Mouse (Mus musculus) fat pad, adult 2 months (tissue): ENCODE results near the gene Alb.

ENCODE experiments used
- DNase-seq: peaks from one replicate; pipeline ENCODE4 v3.0.0-alpha.2; 2011; ENCODE audit warnings: low read depth, low spot score; ENCODE audit errors: extremely low read depth

Alb gene

GRCm38 (mm10) chr5:90490518-90490917, 29.8 kb downstream of the Alb start, which contains the start of gene Afp:
Afp (plus strand) TSS chr5:90490737.
- DNase-seq, result no peak

- DNase-seq, result no peak
Measured at GRCm38 (mm10) chr5:90492440-90492839, 31.7 kb downstream of the Alb start.

GRCm38 (mm10) chr5:90494308-90494707, 33.6 kb downstream of the Alb start:
- DNase-seq, result no peak

GRCm38 (mm10) chr5:90499509-90499908, 38.8 kb downstream of the Alb start:
- DNase-seq, result no peak

GRCm38 (mm10) chr5:90500714-90501113, 40.0 kb downstream of the Alb start:
- DNase-seq, result no peak

GRCm38 (mm10) chr5:90501752-90502151, 41.1 kb downstream of the Alb start:
- DNase-seq, result no peak

- DNase-seq, result no peak
Measured at GRCm38 (mm10) chr5:90504742-90505141, 44.0 kb downstream of the Alb start.

- no peak for DNase-seq
Measured at GRCm38 (mm10) chr5:90506507-90506906, 45.8 kb downstream of the Alb start.

- DNase-seq, result no peak
Measured at GRCm38 (mm10) chr5:90507411-90507949, 46.8 kb downstream of the Alb start.

- DNase-seq, result no peak
Measured at GRCm38 (mm10) chr5:90509828-90510592, 49.3 kb downstream of the Alb start.

GRCm38 (mm10) chr5:90512288-90512955, 51.7 kb downstream of the Alb start:
- DNase-seq, result no peak

- no peak for DNase-seq
Measured at GRCm38 (mm10) chr5:90515561-90515960, 54.9 kb downstream of the Alb start.

GRCm38 (mm10) chr5:90518356-90519100, 57.8 kb downstream of the Alb start, which contains the start of gene Afm:
Afm (plus strand) TSS chr5:90518932.
- DNase-seq, result no peak
